ENCODE assay signal across 25 mouse cellular contexts in the genomic region with DNA sequence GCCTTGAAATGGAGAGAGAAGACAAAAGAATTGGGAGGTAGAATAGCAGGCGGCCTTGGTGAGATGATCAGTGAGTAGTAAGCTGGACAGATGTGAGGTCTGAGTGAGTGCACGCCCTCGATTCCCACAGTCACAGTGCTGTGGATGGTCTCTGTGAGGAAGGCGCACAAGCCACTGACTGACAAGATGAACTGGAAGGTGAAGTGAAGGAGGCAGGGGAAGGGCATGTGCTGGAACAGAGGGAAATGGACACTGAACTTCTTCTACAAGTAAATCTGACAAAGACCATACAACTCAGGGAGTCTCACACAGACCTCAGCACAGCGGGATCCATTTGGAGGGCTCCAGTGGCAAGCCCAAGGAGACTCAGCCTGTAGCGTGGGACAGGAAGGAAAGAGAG.
"Had no signal": no experiment of that assay in that cellular context is flagged by ENCODE, and none has a peak within 500 bp of the region (broad histone marks: within the 10 kb centered on the region; RNA-seq: fewer than 3 reads in every experiment).

No protein-coding gene starts in this region.

- DNase-seq: cerebellum, adult 2 months; cerebellum, adult 8-10 months; cerebellum, adult 9-10 months; cerebellum, adult 9-11 months; cerebellum, postnatal 10 days; cerebellum, postnatal 14 days; cerebellum, postnatal 25 days; cerebellum, postnatal 36 days; embryo, embryonic 11 days; forebrain, postnatal 0 days; gastrocnemius, adult 2 months; gastrocnemius, postnatal 10 days; gastrocnemius, postnatal 14 days; gastrocnemius, postnatal 25 days; gastrocnemius, postnatal 36 days; heart, adult 18-20 months had no signal

- H3K27me3 ChIP-seq: embryonic facial prominence, embryonic 12.5 days; embryonic facial prominence, embryonic 13.5 days; embryonic facial prominence, embryonic 15.5 days; forebrain, embryonic 12.5 days; forebrain, embryonic 13.5 days; forebrain, embryonic 15.5 days had no signal

- H3K9me3 ChIP-seq: embryonic facial prominence, embryonic 10.5 days; embryonic facial prominence, embryonic 12.5 days; embryonic facial prominence, embryonic 13.5 days; embryonic facial prominence, embryonic 15.5 days; forebrain, embryonic 10.5 days; forebrain, embryonic 12.5 days; forebrain, embryonic 13.5 days; forebrain, embryonic 15.5 days had no signal

- H3K4me3 ChIP-seq: embryonic facial prominence, embryonic 10.5 days; embryonic facial prominence, embryonic 12.5 days; embryonic facial prominence, embryonic 13.5 days; embryonic facial prominence, embryonic 15.5 days; erythroblast, embryonic 14.5 days; forebrain, embryonic 10.5 days; forebrain, embryonic 12.5 days; forebrain, embryonic 13.5 days; forebrain, embryonic 15.5 days; gastrocnemius, adult 2 months had no signal

- H3K36me3 ChIP-seq: embryonic facial prominence, embryonic 10.5 days; embryonic facial prominence, embryonic 12.5 days; embryonic facial prominence, embryonic 15.5 days; forebrain, embryonic 12.5 days; forebrain, embryonic 15.5 days had no signal

- H3K9ac ChIP-seq: embryonic facial prominence, embryonic 12.5 days; embryonic facial prominence, embryonic 13.5 days; embryonic facial prominence, embryonic 15.5 days; forebrain, embryonic 12.5 days; forebrain, embryonic 13.5 days; forebrain, embryonic 15.5 days; forebrain, postnatal 0 days had no signal

- H3K4me1 ChIP-seq: embryonic facial prominence, embryonic 12.5 days; forebrain, embryonic 12.5 days; forebrain, embryonic 13.5 days; forebrain, embryonic 15.5 days had no signal

- H3K27ac ChIP-seq: embryonic facial prominence, embryonic 10.5 days; embryonic facial prominence, embryonic 12.5 days; embryonic facial prominence, embryonic 13.5 days; embryonic facial prominence, embryonic 15.5 days; forebrain, embryonic 10.5 days; forebrain, embryonic 12.5 days; forebrain, embryonic 13.5 days; forebrain, embryonic 15.5 days; gastrocnemius, adult 2 months had no signal
